Mouse (Mus musculus) midbrain, embryonic 12.5 days (tissue): Measurements from ENCODE around the gene Cntnap2. TPM values are rescaled to one million over a fixed set of nuclear protein-coding genes. Genes with fewer than 3 reads are reported as not detected.
A peak's percentile ranks its signal among the peaks of the same experiment; 100 is the strongest.

Experiments
- ATAC-seq: fragments of 200-750 bp; cut with Nextera tagmentation; 2 replicates; pipeline ENCODE4 v1.8.0; 2017; ENCODE audit warnings: low read depth, moderate TSS enrichment, moderate library complexity; ENCODE audit not compliant: low FRiP score
- H3K27ac ChIP-seq: fragments of 300-500 bp; sonication (generic); replicated peaks from 2 replicates; pipeline ENCODE4 v1.5.1; 2016; ENCODE audit warnings: mild to moderate bottlenecking
- H3K27me3 ChIP-seq: fragments of 300-500 bp; sonication (generic); 2 replicates; pipeline ENCODE4 v1.6.1; 2016; ENCODE audit warnings: mild to moderate bottlenecking
- H3K36me3 ChIP-seq: fragments of 300-500 bp; sonication (generic); 2 replicates; pipeline ENCODE4 v1.6.1; 2016
- H3K4me1 ChIP-seq: fragments of 300-500 bp; sonication (generic); 2 replicates; pipeline ENCODE4 v1.6.1; 2016
- H3K4me2 ChIP-seq: fragments of 300-500 bp; sonication (generic); replicated peaks from 2 replicates; pipeline ENCODE4 v1.6.1; 2016; ENCODE audit warnings: mild to moderate bottlenecking, moderate library complexity
- H3K4me3 ChIP-seq: fragments of 300-500 bp; sonication (generic); 2 replicates; pipeline ENCODE4 v1.5.1; 2016; ENCODE audit warnings: mild to moderate bottlenecking
- H3K9ac ChIP-seq: fragments of 300-500 bp; sonication (generic); replicated peaks from 2 replicates; pipeline ENCODE4 v1.6.1; 2016; ENCODE audit warnings: mild to moderate bottlenecking, moderate library complexity
- H3K9me3 ChIP-seq: fragments of 300-500 bp; sonication (generic); 2 replicates; pipeline ENCODE4 v1.6.1; 2016; ENCODE audit warnings: mild to moderate bottlenecking
- WGBS: fragments of 180-500 bp; shearing (Covaris S2); methylation state at CpG from one replicate; pipeline ENCODE4 v1.1.7; 2016; 5-methylcytosine and 5-hydroxymethylcytosine counted together
- polyA plus RNA-seq: library from polyadenylated mRNA; unstranded; fragments of >200 nt; fragmentation: Nextera tagmentation; extraction: Ambion mirVana; gene quantifications from 2 replicates; pipeline ENCODE4 v1.2.1, GENCODE M21; 2016

Gene Cntnap2
- polyA plus RNA-seq, 1 experiment from 2014 or later = 41.7 TPM

GRCm38 (mm10) chr6:45964494-45964893 is 905.3 kb downstream of the Cntnap2 start:
- WGBS = 77% methylated on average over 1 of the region's 1 CpGs

DNA sequence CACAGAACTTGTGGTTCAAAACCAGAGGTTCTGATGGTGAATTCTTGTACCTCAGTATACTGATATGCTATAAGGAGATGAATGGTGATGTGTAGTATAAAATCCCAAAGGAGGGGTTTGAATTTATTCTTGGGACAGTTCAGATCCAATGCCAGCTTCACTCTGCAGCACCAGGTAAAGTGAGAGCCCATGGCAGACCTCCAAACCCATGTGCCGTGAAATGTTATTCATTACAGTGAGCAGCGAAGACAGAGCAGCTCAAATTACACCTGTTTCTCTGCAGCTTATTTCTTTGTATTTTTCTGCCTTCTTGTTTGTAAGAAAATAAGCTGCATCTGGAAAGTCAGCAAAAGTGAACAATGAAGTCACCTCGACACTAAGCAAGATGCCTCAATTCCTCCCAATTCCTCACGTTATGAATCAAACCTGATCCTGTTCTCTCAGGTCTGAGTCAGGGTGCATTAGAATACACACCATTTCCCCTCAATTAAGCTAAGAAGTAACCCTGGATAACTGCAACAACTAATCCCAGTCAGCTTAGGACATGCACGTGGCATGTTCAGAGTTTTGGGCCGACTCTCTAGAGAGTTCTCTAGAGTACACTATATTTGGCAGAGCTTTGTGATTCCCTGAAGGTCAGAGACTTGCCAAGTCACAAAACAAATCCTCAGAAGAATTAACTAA is 915.5 kb downstream of the Cntnap2 start:
- 62% methylated on average over 6 of the region's 6 CpGs for WGBS
- no peak for ATAC-seq

More at GRCm38 (mm10) chr6:45964494-45964893, 905.3 kb downstream of the Cntnap2 start:
- no peak for ATAC-seq
- no peaks in the 10 kb centered on the region for H3K9me3 ChIP-seq
- H3K36me3 ChIP-seq = no peaks in the 10 kb centered on the region
- no peaks in the 10 kb centered on the region for H3K4me1 ChIP-seq
- H3K27ac ChIP-seq = no peak overlapping the region
- H3K4me3 ChIP-seq = no peak overlapping the region
- H3K4me2 ChIP-seq = no peak overlapping the region
- H3K27me3 ChIP-seq = no peaks in the 10 kb centered on the region
- no peak overlapping the region for H3K9ac ChIP-seq

GRCm38 (mm10) chr6:45979171-45979570 is 920.0 kb downstream of the Cntnap2 start:
- Histone ChIP-seq H3K4me2 (no peak overlapping the region), H3K27ac (no peak overlapping the region)
- 84% methylated on average over 2 of the region's 2 CpGs for WGBS

More for the DNA sequence above, 915.5 kb downstream of the Cntnap2 start:
- Histone ChIP-seq H3K36me3 (no peaks in the 10 kb centered on the region), H3K4me1 (no peaks in the 10 kb centered on the region), H3K4me2 (no peak overlapping the region), H3K9me3 (no peaks in the 10 kb centered on the region), H3K27ac (no peak overlapping the region), H3K4me3 (no peak overlapping the region), H3K27me3 (no peaks in the 10 kb centered on the region), H3K9ac (no peak overlapping the region)

DNA sequence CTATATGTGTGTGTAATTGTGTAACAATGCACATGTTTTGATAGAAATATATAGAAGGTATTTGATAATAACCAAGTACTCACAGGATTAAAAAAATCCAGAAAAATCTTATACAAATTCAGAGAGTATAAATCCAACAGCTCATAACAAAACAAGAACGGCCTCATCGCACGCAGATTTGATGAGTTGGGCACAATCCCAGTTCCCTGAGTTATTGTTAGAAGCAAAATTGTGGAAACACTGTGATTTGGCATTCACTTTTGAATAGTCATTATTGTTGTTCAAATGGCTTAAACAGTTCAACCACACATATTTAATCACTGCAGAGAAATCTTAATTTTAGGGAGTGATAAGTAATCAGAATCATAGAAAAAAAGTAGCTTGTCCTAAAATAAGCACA is 928.9 kb downstream of the Cntnap2 start:
- no peak overlapping the region for H3K27ac ChIP-seq
- H3K36me3 ChIP-seq = no peaks in the 10 kb centered on the region
- ATAC-seq = no peak
- H3K27me3 ChIP-seq = no peaks in the 10 kb centered on the region
- H3K9me3 ChIP-seq = no peaks in the 10 kb centered on the region
- H3K9ac ChIP-seq = no peak overlapping the region
- H3K4me2 ChIP-seq = no peak overlapping the region
- no peak overlapping the region for H3K4me3 ChIP-seq
- WGBS = 88% methylated on average over 3 of the region's 3 CpGs
- 0 out of 2 replicates have a peak, but pooled peaks cover 3% of the 10 kb centered on the region for H3K4me1 ChIP-seq

More at GRCm38 (mm10) chr6:45979171-45979570, 920.0 kb downstream of the Cntnap2 start:
- ATAC-seq = no peak
- no peaks in the 10 kb centered on the region for H3K9me3 ChIP-seq
- H3K9ac ChIP-seq = no peak overlapping the region
- no peaks in the 10 kb centered on the region for H3K27me3 ChIP-seq
- no peaks in the 10 kb centered on the region for H3K36me3 ChIP-seq
- H3K4me1 ChIP-seq = no peaks in the 10 kb centered on the region
- no peak overlapping the region for H3K4me3 ChIP-seq

GRCm38 (mm10) chr6:45991086-45991485 is 931.9 kb downstream of the Cntnap2 start:
- no peak overlapping the region for H3K4me3 ChIP-seq
- 0 out of 2 replicates have a peak, but pooled peaks cover 3% of the 10 kb centered on the region for H3K4me1 ChIP-seq
- ATAC-seq = no peak
- no peaks in the 10 kb centered on the region for H3K36me3 ChIP-seq
- WGBS = 92% methylated on average over 1 of the region's 1 CpGs
- H3K9me3 ChIP-seq = no peaks in the 10 kb centered on the region
- H3K9ac ChIP-seq = no peak overlapping the region
- no peaks in the 10 kb centered on the region for H3K27me3 ChIP-seq
- H3K27ac ChIP-seq = no peak overlapping the region
- no peak overlapping the region for H3K4me2 ChIP-seq

DNA sequence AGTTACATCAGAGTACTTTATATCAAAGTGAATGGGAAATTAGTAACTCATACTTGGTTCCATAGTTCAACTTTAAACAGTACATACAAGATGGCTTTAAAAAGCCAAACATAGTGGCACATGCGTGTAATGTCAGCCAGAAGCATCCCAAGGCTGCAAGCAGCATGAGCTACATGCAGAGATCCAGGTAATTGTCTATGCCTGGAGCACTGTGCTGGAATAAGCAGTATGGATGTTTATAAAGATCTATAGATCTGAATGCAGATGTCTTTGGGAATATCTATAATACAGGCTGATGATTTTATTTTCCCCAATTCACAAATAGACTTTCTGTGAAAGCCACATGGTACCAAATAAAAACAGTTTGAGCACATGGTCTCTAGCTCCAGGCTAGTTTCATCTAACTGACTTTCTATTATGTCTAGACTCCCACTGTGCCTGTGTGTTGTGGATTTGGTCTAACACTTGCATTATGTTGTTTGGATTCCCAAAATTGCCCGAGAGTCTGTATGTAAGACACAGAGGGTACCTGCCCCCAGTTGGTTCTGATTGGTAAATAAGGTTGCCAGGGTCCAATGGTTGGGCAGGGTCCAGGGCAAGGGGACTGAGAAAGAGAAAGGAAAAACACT is 963.5 kb downstream of the Cntnap2 start:
- no peak overlapping the region for H3K27ac ChIP-seq
- no peak overlapping the region for H3K4me3 ChIP-seq
- H3K9me3 ChIP-seq = no peaks in the 10 kb centered on the region
- ATAC-seq = no peak
- WGBS = 91% methylated on average over 2 of the region's 2 CpGs
- H3K36me3 ChIP-seq = no peaks in the 10 kb centered on the region
- no peaks in the 10 kb centered on the region for H3K27me3 ChIP-seq
- H3K4me1 ChIP-seq = no peaks in the 10 kb centered on the region
- H3K4me2 ChIP-seq = no peak overlapping the region
- H3K9ac ChIP-seq = no peak overlapping the region

DNA sequence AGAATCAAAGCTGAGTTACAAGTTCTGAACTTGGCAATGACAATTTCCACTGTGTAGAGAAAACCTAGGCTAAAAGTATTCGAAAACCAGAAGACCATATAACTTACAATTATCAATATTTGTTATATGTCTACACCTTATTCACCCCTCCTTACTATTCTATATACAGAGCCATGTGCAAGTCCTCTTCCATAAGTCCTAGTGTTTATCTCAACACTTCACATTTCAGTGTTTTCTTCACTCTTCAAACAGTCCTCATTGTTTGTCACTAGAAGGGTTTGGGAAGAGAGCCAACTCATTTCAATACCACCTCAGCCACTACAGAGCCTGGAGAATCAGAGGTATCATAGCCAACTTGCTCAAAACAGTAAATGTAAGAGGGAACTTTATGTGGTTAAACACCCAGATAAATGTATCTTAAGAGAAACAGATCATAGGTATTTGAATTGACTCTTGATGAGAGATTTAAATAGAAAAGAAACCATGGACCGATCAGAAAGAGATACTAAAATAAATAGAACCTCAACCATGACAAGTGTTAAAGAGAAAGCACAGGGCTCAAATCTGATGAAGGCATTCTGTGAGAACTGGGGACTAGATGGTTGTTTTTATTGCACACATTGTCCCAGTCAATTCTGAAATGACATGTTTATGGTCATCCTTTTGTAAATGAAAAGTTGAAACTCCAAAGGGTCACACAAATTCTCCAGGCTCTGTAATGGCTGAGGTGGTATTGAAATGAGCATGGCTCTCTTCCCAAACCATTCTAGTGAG is 972.9 kb downstream of the Cntnap2 start:
- Histone ChIP-seq H3K4me3 (no peak overlapping the region), H3K27me3 (no peaks in the 10 kb centered on the region), H3K9me3 (no peaks in the 10 kb centered on the region), H3K4me2 (no peak overlapping the region), H3K4me1 (no peaks in the 10 kb centered on the region), H3K9ac (no peak overlapping the region), H3K36me3 (no peaks in the 10 kb centered on the region), H3K27ac (no peak overlapping the region)
- no peak for ATAC-seq
- 86% methylated on average over 2 of the region's 2 CpGs for WGBS

GRCm38 (mm10) chr6:46033108-46033507 is 974.0 kb downstream of the Cntnap2 start:
- Histone ChIP-seq H3K4me1 (no peaks in the 10 kb centered on the region), H3K36me3 (no peaks in the 10 kb centered on the region), H3K9me3 (no peaks in the 10 kb centered on the region), H3K9ac (no peak overlapping the region), H3K4me2 (no peak overlapping the region), H3K4me3 (no peak overlapping the region), H3K27me3 (no peaks in the 10 kb centered on the region), H3K27ac (no peak overlapping the region)
- WGBS = 75% methylated on average over 2 of the region's 2 CpGs
- no peak for ATAC-seq

- Histone ChIP-seq H3K9ac (no peak overlapping the region), H3K9me3 (no peaks in the 10 kb centered on the region), H3K27me3 (no peaks in the 10 kb centered on the region), H3K27ac (no peak overlapping the region), H3K36me3 (no peaks in the 10 kb centered on the region), H3K4me1 (no peaks in the 10 kb centered on the region), H3K4me3 (no peak overlapping the region), H3K4me2 (no peak overlapping the region)
- WGBS = 86% methylated on average over 4 of the region's 4 CpGs
- no peak for ATAC-seq
Measured at GRCm38 (mm10) chr6:46040671-46041070, 981.5 kb downstream of the Cntnap2 start.

DNA sequence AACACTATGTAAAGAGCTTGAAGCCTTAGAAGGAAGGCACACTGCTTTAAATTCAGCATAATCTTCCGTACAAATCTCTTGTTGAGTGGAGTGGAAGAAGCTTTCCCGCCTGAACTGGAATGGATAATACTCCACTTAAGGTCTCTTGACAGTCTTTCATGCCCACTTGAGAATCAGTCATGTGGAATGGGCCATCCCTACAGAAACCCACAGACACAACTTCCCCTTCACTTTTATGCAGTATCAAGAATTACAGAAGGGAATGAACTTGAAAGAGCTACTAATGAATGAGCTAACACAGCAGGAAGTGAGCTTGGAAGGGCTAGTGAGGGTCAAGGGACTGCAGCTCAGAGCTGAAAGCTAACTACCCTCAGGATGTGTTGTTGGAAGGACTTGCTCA is 1021.1 kb downstream of the Cntnap2 start:
- 0 out of 2 replicates have a peak, but pooled peaks have one; percentile 44 for ATAC-seq
- H3K4me3 ChIP-seq = no peak overlapping the region

GRCm38 (mm10) chr6:46081432-46081831 is 1022.3 kb downstream of the Cntnap2 start:
- H3K36me3 ChIP-seq = no peaks in the 10 kb centered on the region
- no peak for ATAC-seq
- H3K27ac ChIP-seq = no peak overlapping the region
- H3K9me3 ChIP-seq = no peaks in the 10 kb centered on the region
- H3K4me3 ChIP-seq = no peak overlapping the region
- H3K4me2 ChIP-seq = no peak overlapping the region
- H3K9ac ChIP-seq = no peak overlapping the region
- no peaks in the 10 kb centered on the region for H3K27me3 ChIP-seq
- no peaks in the 10 kb centered on the region for H3K4me1 ChIP-seq

More for the DNA sequence above, 1021.1 kb downstream of the Cntnap2 start:
- Histone ChIP-seq H3K9ac (no peak overlapping the region), H3K27ac (no peak overlapping the region), H3K27me3 (no peaks in the 10 kb centered on the region), H3K9me3 (no peaks in the 10 kb centered on the region), H3K4me2 (no peak overlapping the region), H3K36me3 (no peaks in the 10 kb centered on the region), H3K4me1 (no peaks in the 10 kb centered on the region)
- WGBS = 30% methylated on average over 2 of the region's 2 CpGs
